Mouse (Mus musculus) stomach, postnatal 0 days (tissue): Measurements from ENCODE around the gene Rmi2. TPM values are rescaled to one million over a fixed set of nuclear protein-coding genes. Genes with fewer than 3 reads are reported as not detected.

Source experiments
- ATAC-seq: fragments of 200-750 bp; cut with Nextera tagmentation; 2 replicates; pipeline ENCODE4 v1.8.0; 2017; ENCODE audit not compliant: low FRiP score, low TSS enrichment
- DNase-seq: peaks from one replicate; pipeline ENCODE4 v3.0.0-alpha.2; 2016; ENCODE audit warnings: low spot score
- H3K27ac ChIP-seq: fragments of 300-500 bp; sonication (generic); replicated peaks from 2 replicates; pipeline ENCODE4 v1.5.1; 2014; ENCODE audit warnings: mild to moderate bottlenecking, control low read depth
- H3K27me3 ChIP-seq: fragments of 300-500 bp; sonication (generic); 2 replicates; pipeline ENCODE4 v1.6.1; 2014; ENCODE audit warnings: low read length; ENCODE audit not compliant: control insufficient read depth, insufficient read depth
- H3K36me3 ChIP-seq: fragments of 300-500 bp; sonication (generic); 2 replicates; pipeline ENCODE4 v1.6.1; 2014; ENCODE audit warnings: low read length, mixed read lengths; ENCODE audit not compliant: control insufficient read depth, insufficient read depth
- H3K4me1 ChIP-seq: fragments of 300-500 bp; sonication (generic); replicated peaks from 2 replicates; pipeline ENCODE4 v1.6.1; 2014; ENCODE audit warnings: antibody characterized with exemption; ENCODE audit not compliant: control insufficient read depth, insufficient read depth
- H3K4me2 ChIP-seq: fragments of 300-500 bp; sonication (generic); replicated peaks from 2 replicates; pipeline ENCODE4 v1.6.1; 2014; ENCODE audit warnings: low read depth, mild to moderate bottlenecking, control low read depth, moderate library complexity
- H3K4me3 ChIP-seq: fragments of 300-500 bp; sonication (generic); 2 replicates; pipeline ENCODE4 v1.5.1; 2014; ENCODE audit warnings: low read depth, low read length, control low read depth
- H3K9ac ChIP-seq: fragments of 300-500 bp; sonication (generic); 2 replicates; pipeline ENCODE4 v1.6.1; 2014; ENCODE audit warnings: mild to moderate bottlenecking, low read length, control low read depth, mixed read lengths
- H3K9me3 ChIP-seq: fragments of 300-500 bp; sonication (generic); 2 replicates; pipeline ENCODE4 v1.6.1; 2016; ENCODE audit warnings: low read length; ENCODE audit not compliant: control insufficient read depth
- CTCF ChIP-seq: IDR thresholded peaks from 2 replicates; pipeline ENCODE4 v1.5.1; 2016; ENCODE audit warnings: antibody characterized with exemption, low read depth, mild to moderate bottlenecking, moderate library complexity
- EP300 ChIP-seq: optimal IDR thresholded peaks from 2 replicates; pipeline ENCODE3; 2016; ENCODE audit warnings: antibody characterized with exemption
- WGBS: fragments of 180-500 bp; shearing (Covaris S2); extraction: QIAGEN DNeasy Blood & Tissue Kit; methylation state at CpG from one replicate; pipeline ENCODE4 v1.1.7; 2014; 5-methylcytosine and 5-hydroxymethylcytosine counted together
- polyA plus RNA-seq: library from polyadenylated mRNA; unstranded; fragments of >200 nt; fragmentation: Nextera tagmentation; extraction: Ambion mirVana; gene quantifications from 2 replicates; pipeline ENCODE4 v1.2.1, GENCODE M21; 2015

The Rmi2 gene
- polyA plus RNA-seq, 1 experiment from 2014 or later = 0.76 TPM

GRCm38 (mm10) chr16:10872825-10873360 lies 38.0 kb downstream of the Rmi2 start:
- Histone ChIP-seq H3K27ac (no peak overlapping the region), H3K4me1 (no peaks in the 10 kb centered on the region), H3K4me2 (no peak overlapping the region), H3K27me3 (no peaks in the 10 kb centered on the region), H3K9ac (no peak overlapping the region), H3K4me3 (no peak overlapping the region), H3K36me3 (no peaks in the 10 kb centered on the region), H3K9me3 (no peaks in the 10 kb centered on the region)
- TF ChIP-seq CTCF (no peak), EP300 (no peak)
- 51% methylated on average over 4 of the region's 4 CpGs for WGBS
- no peak for DNase-seq
- no peak for ATAC-seq

GRCm38 (mm10) chr16:10873654-10874053 lies 38.8 kb downstream of the Rmi2 start:
- Histone ChIP-seq H3K36me3 (no peaks in the 10 kb centered on the region), H3K9ac (no peak overlapping the region), H3K4me1 (no peaks in the 10 kb centered on the region), H3K27me3 (no peaks in the 10 kb centered on the region), H3K9me3 (no peaks in the 10 kb centered on the region), H3K4me2 (no peak overlapping the region), H3K27ac (no peak overlapping the region), H3K4me3 (no peak overlapping the region)
- ATAC-seq = peak; percentile 32; the same call in 1 of the 2 replicates
- DNase-seq = peak; percentile 83
- TF ChIP-seq EP300 (no peak), CTCF (peak; percentile 100)
- 0% methylated on average over 5 of the region's 5 CpGs for WGBS

- H3K4me3 ChIP-seq = no peak overlapping the region
- no peak overlapping the region for H3K9ac ChIP-seq
- no peaks in the 10 kb centered on the region for H3K36me3 ChIP-seq
- H3K4me1 ChIP-seq = no peaks in the 10 kb centered on the region
- H3K9me3 ChIP-seq = no peaks in the 10 kb centered on the region
- TF ChIP-seq CTCF = no peak
- no peak for TF ChIP-seq EP300
- DNase-seq (no peak), ATAC-seq (no peak)
- H3K27me3 ChIP-seq = no peaks in the 10 kb centered on the region
- H3K4me2 ChIP-seq = no peak overlapping the region
- no peak overlapping the region for H3K27ac ChIP-seq
- 66% methylated on average over 3 of the region's 3 CpGs for WGBS
Observed at GRCm38 (mm10) chr16:10878227-10878626, 43.4 kb downstream of the Rmi2 start.

DNA sequence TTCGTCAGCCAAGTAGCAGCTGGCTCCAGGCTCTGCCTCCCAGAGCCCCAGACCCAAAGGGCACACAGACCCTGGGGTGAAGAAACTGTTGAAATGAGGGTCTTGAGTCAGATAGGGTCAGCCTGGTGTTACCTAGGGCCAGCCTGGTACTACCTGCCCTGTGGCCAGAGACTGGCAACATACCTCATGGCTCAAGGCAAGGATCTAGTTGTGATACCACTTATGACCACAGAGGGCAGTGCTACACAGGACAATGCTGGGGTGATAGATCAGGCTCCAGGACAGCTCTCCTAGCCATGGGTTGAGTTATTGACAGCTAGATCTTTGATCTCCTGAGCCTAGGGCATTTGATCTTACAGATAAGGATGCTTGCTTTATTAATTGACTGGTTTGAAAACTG lies 44.6 kb downstream of the Rmi2 start:
- no peak overlapping the region for H3K4me3 ChIP-seq
- no peak overlapping the region for H3K27ac ChIP-seq
- no peaks in the 10 kb centered on the region for H3K9me3 ChIP-seq
- H3K4me1 ChIP-seq = no peaks in the 10 kb centered on the region
- DNase-seq = peak; percentile 70
- H3K27me3 ChIP-seq = no peaks in the 10 kb centered on the region
- TF ChIP-seq CTCF (peak; percentile 92), EP300 (no peak)
- H3K9ac ChIP-seq = no peak overlapping the region
- no peak overlapping the region for H3K4me2 ChIP-seq
- no peaks in the 10 kb centered on the region for H3K36me3 ChIP-seq
- peak; percentile 67 for ATAC-seq
- 100% methylated on average over 1 of the region's 1 CpGs for WGBS

- ATAC-seq (no peak), DNase-seq (no peak)
- Histone ChIP-seq H3K4me2 (no peak overlapping the region), H3K27ac (no peak overlapping the region), H3K9me3 (no peaks in the 10 kb centered on the region), H3K27me3 (no peaks in the 10 kb centered on the region), H3K9ac (no peak overlapping the region), H3K4me1 (no peaks in the 10 kb centered on the region), H3K36me3 (no peaks in the 10 kb centered on the region), H3K4me3 (no peak overlapping the region)
- WGBS = 38% methylated on average over 4 of the region's 4 CpGs
- TF ChIP-seq CTCF (no peak), EP300 (no peak)
Observed at GRCm38 (mm10) chr16:10881231-10881962, 46.5 kb downstream of the Rmi2 start.

- no peak for DNase-seq
- Histone ChIP-seq H3K9me3 (no peaks in the 10 kb centered on the region), H3K27me3 (no peaks in the 10 kb centered on the region), H3K4me3 (no peak overlapping the region), H3K9ac (no peak overlapping the region), H3K4me1 (no peaks in the 10 kb centered on the region), H3K36me3 (no peaks in the 10 kb centered on the region), H3K27ac (no peak overlapping the region), H3K4me2 (no peak overlapping the region)
- no peak for ATAC-seq
- WGBS = 82% methylated on average over 2 of the region's 2 CpGs
- no peak for TF ChIP-seq CTCF
- no peak for TF ChIP-seq EP300
Observed at GRCm38 (mm10) chr16:10887436-10887835, 52.6 kb downstream of the Rmi2 start.
